Mouse (Mus musculus) liver, embryonic 13.5 days (tissue): Measurements from ENCODE around the gene Anln. TPM values are rescaled to one million over a fixed set of nuclear protein-coding genes. Genes with fewer than 3 reads are reported as not detected.
"Not testable (repeated sequence)": the region's sequence is repeated elsewhere in the genome, so short reads cannot be mapped to it uniquely, and the experiment has no call there.

ENCODE experiments used
- ATAC-seq: fragments of 200-750 bp; cut with Nextera tagmentation; 2 replicates; pipeline ENCODE4 v1.8.0; 2017; ENCODE audit warnings: low read depth, mild to moderate bottlenecking, moderate number of reproducible peaks, moderate library complexity
- DNase-seq: peaks from one replicate; pipeline ENCODE4 v3.0.0; 2022
- H3K27ac ChIP-seq: fragments of 300-500 bp; sonication (generic); 2 replicates; pipeline ENCODE4 v1.5.1; 2015; ENCODE audit warnings: moderate library complexity, mild to moderate bottlenecking, inconsistent platforms
- H3K27me3 ChIP-seq: fragments of 300-500 bp; sonication (generic); 2 replicates; pipeline ENCODE4 v1.6.1; 2015; ENCODE audit warnings: mild to moderate bottlenecking, inconsistent platforms
- H3K36me3 ChIP-seq: fragments of 300-500 bp; sonication (generic); 2 replicates; pipeline ENCODE4 v1.6.1; 2015; ENCODE audit warnings: mild to moderate bottlenecking, inconsistent platforms
- H3K4me1 ChIP-seq: fragments of 300-500 bp; sonication (generic); replicated peaks from 2 replicates; pipeline ENCODE4 v1.6.1; 2015; ENCODE audit warnings: inconsistent platforms
- H3K4me2 ChIP-seq: fragments of 300-500 bp; sonication (generic); 2 replicates; pipeline ENCODE4 v1.6.1; 2015; ENCODE audit warnings: inconsistent platforms, mild to moderate bottlenecking, moderate library complexity
- H3K4me3 ChIP-seq: fragments of 300-500 bp; sonication (generic); replicated peaks from 2 replicates; pipeline ENCODE4 v1.5.1; 2015; ENCODE audit warnings: mild to moderate bottlenecking, inconsistent platforms
- H3K9ac ChIP-seq: fragments of 300-500 bp; sonication (generic); 2 replicates; pipeline ENCODE4 v1.6.1; 2015; ENCODE audit warnings: mild to moderate bottlenecking, inconsistent platforms
- H3K9me3 ChIP-seq: fragments of 300-500 bp; sonication (generic); replicated peaks from 2 replicates; pipeline ENCODE4 v1.6.1; 2016; ENCODE audit warnings: inconsistent platforms
- WGBS: fragments of 180-500 bp; shearing (Covaris S2); methylation state at CpG from one replicate; pipeline ENCODE4 v1.1.7; 2015; ENCODE audit not compliant: insufficient replicate concordance; 5-methylcytosine and 5-hydroxymethylcytosine counted together
- polyA plus RNA-seq: library from polyadenylated mRNA; unstranded; fragments of >200 nt; fragmentation: Nextera tagmentation; extraction: Ambion mirVana; gene quantifications from 2 replicates; pipeline ENCODE4 v1.2.1, GENCODE M21; 2015

The Anln gene
- polyA plus RNA-seq, 1 experiment from 2014 or later, result 23.1 TPM

DNA sequence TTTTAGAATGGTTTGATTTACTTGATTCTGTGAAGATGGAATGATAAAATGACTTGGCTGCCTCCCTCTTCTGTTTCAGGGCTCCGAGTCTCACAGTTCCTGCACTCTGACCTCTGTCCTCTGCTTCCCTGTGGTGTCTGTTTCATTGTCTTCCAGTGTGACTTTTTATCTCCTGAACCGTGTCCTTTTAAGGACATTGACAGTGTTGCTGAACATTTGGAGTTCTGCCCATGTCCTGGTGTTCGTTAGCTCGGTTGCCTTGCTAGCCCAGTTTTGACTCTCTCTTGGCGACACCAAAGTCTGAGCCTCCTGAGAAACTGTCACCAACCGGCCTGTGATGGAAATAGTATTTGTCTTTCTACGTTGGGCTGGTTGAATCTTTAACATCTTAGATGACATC lies 31.5 kb upstream of the Anln start:
- ATAC-seq, result no peak
- Histone ChIP-seq H3K4me2 (no peak overlapping the region), H3K4me3 (no peak overlapping the region), H3K36me3 (no peaks in the 10 kb centered on the region), H3K9me3 (no peaks in the 10 kb centered on the region), H3K9ac (no peak overlapping the region), H3K4me1 (peaks cover 28% of the 10 kb centered on the region), H3K27ac (no peak overlapping the region), H3K27me3 (no peaks in the 10 kb centered on the region)
- 62% methylated on average over 7 of the region's 7 CpGs for WGBS
- DNase-seq, result no peak

DNA sequence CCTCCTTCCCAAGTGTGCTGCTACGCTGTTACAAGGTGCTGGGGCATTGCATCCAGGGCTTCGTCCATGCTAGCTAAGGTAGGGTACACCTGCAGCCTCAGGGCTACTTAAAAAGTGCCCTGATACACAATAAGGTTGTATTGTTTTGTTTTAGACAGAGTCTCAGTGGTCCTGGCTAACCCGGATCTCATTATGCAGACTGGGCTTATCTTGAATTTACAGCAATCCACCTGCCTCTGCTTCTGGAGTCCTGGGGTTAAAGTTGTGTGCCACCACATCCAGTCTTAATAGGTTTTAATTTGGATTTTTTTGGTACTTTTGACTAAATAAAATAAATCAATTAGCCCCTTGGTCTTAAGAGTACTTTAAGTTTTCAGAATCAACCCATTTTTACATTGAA lies 30.9 kb upstream of the Anln start:
- Histone ChIP-seq H3K4me2 (no peak overlapping the region), H3K27me3 (no peaks in the 10 kb centered on the region), H3K27ac (no peak overlapping the region), H3K9ac (no peak overlapping the region), H3K4me3 (no peak overlapping the region), H3K9me3 (no peaks in the 10 kb centered on the region), H3K4me1 (peaks cover 26% of the 10 kb centered on the region), H3K36me3 (no peaks in the 10 kb centered on the region)
- no peak for DNase-seq
- WGBS, result 58% methylated on average over 3 of the region's 3 CpGs
- ATAC-seq, result no peak

DNA sequence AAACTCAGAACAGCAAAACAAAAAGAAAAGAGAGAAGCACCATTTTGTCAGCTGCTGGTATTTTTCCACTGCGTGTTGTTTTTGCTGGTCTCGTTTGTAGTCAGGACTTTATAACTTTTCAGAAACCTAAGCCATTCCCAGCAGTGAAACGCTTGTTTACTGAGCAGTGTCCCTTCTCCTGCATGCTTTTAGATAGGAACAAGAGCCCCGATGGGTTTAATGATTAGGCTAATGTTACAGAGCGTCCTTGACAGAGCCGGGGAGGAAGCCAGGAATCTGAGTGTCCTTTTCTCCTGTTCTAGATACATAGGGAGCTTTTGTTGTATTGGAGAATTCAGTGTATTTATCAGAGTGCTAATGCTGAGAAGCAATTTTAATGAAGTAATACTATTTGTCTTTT lies 28.6 kb upstream of the Anln start:
- no peak for ATAC-seq
- H3K4me2 ChIP-seq, result no peak overlapping the region
- no peak for DNase-seq

GRCm38 (mm10) chr9:22416187-22416586 lies 27.2 kb upstream of the Anln start:
- H3K36me3 ChIP-seq, result no peaks in the 10 kb centered on the region
- WGBS, result 49% methylated on average over 3 of the region's 3 CpGs
- no peak for ATAC-seq
- no peaks in the 10 kb centered on the region for H3K9me3 ChIP-seq
- no peak overlapping the region for H3K4me3 ChIP-seq
- no peak overlapping the region for H3K27ac ChIP-seq
- H3K4me2 ChIP-seq, result no peak overlapping the region
- H3K27me3 ChIP-seq, result 0 out of 2 replicates have a peak, but pooled peaks cover 4% of the 10 kb centered on the region
- H3K9ac ChIP-seq, result no peak overlapping the region
- peaks cover 21% of the 10 kb centered on the region for H3K4me1 ChIP-seq
- DNase-seq, result no peak

More for the DNA sequence above, 28.6 kb upstream of the Anln start:
- Histone ChIP-seq H3K9ac (no peak overlapping the region), H3K9me3 (no peaks in the 10 kb centered on the region), H3K27ac (no peak overlapping the region), H3K4me3 (no peak overlapping the region), H3K36me3 (no peaks in the 10 kb centered on the region), H3K27me3 (0 out of 2 replicates have a peak, but pooled peaks cover 4% of the 10 kb centered on the region), H3K4me1 (peaks cover 18% of the 10 kb centered on the region)
- WGBS, result 56% methylated on average over 6 of the region's 6 CpGs

DNA sequence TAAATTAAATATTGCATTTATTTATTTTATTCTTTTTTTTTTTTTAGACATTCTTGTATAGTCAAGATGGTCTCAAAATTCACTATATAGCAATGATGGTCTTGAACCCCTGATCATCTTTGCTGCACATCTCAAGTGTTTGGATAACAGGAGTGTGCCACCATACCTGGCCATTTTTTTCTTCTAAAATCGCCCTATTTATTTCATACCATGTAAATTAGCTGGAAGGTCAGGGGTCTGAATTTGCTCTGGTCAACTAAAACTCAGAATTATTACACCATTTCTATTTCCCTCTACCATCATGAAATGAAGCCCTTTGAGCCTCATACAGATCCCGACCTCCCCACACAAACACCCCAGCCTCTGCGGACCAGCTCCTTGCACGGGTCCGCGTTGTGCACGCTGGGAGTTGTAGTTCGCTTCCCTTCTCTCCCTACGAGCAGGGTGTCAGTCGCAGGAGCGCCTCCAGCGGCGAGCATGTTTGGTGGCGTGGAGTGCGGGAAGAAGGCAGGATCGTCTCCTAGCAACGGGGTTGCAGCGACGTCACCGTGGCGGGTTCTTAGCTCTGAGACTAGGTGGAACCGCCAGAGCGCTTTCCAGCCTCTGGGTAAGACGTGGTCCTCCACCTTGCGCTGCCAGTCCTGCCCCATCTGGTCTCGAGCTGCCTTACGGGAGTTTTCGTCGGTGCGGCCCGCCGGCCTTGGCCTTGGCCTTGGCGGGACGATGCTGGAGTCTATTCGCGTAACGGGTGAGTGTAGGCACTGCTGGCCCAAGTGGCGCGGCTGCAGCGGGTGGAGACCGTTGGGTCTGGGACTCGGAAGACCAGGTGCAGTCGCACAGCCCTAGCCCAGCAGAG lies 22.2 kb upstream of the Anln start, which contains the start of gene 9530077C05Rik:
Gene 9530077C05Rik, plus strand, starts transcription at position 512 of the 856 bp plus-strand sequence.
- WGBS, result 2% methylated on average over 43 of the region's 43 CpGs
- Histone ChIP-seq H3K4me3 (peak within 1 kb of the TSS; percentile 67), H3K4me1 (peaks cover 3% of the 10 kb centered on the region)

DNA sequence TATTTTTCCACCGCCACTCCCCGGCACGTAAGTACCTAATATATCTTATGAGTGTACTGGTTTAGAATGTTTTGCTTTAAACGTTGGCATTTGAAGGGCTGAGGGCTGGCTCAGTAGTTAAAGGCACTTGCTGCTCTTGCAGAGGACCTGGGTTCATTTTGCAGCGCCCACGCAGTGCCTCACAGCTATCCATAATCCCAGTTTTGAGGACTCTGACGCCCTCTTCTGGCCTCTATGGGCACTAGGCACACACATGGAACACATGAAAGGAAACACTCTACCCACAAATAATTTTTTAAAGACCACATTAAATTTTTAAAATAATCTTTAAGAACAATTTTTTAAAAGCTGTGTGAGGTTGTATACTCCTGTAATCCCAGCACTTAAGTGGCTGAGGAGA lies 20.5 kb upstream of the Anln start:
- no peaks in the 10 kb centered on the region for H3K9me3 ChIP-seq
- DNase-seq (no peak), ATAC-seq (no peak)
- H3K4me1 ChIP-seq, result peaks cover 3% of the 10 kb centered on the region
- 0 out of 2 replicates have a peak, but pooled peaks cover 4% of the 10 kb centered on the region for H3K27me3 ChIP-seq
- H3K4me3 ChIP-seq, result no peak overlapping the region
- H3K4me2 ChIP-seq, result no peak overlapping the region
- no peaks in the 10 kb centered on the region for H3K36me3 ChIP-seq
- no peak overlapping the region for H3K9ac ChIP-seq
- H3K27ac ChIP-seq, result no peak overlapping the region
- 73% methylated on average over 7 of the region's 7 CpGs for WGBS

More for the DNA sequence above, 22.2 kb upstream of the Anln start, which contains the start of gene 9530077C05Rik:
- Histone ChIP-seq H3K4me2 (peak within 1 kb of the TSS; percentile 85), H3K9me3 (no peaks in the 10 kb centered on the region), H3K27ac (0 out of 2 replicates have a peak within 1 kb of the TSS, but pooled peaks have one; percentile 54), H3K36me3 (no peaks in the 10 kb centered on the region), H3K9ac (peak within 1 kb of the TSS; percentile 74), H3K27me3 (0 out of 2 replicates have a peak, but pooled peaks cover 4% of the 10 kb centered on the region)
- peak; percentile 94 for DNase-seq
- peak; percentile 99 for ATAC-seq

DNA sequence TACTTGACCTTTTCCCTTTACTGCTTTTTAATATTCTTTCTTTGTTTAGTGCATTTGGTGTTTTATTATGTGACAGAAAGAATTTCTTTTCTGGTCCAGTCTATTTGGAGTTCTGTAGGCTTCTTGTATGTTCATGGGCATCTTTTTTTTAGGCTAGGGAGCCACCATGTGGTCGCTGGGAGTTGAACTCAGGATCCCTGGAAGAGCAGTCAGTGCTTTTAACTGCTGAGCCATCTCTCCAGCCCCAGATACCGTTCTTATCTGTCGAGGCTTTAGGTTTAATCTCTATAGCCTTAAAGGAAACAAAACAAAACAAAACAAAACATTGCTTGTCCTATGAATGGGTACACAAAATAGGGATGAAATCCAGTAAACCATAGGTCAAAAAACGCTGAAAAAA lies 19.4 kb upstream of the Anln start:
- not testable (repeated sequence) for H3K27ac ChIP-seq, H3K9ac ChIP-seq, H3K27me3 ChIP-seq, DNase-seq, H3K4me3 ChIP-seq, ATAC-seq, H3K4me1 ChIP-seq, H3K4me2 ChIP-seq, H3K36me3 ChIP-seq, H3K9me3 ChIP-seq
- WGBS, result 14% methylated on average over 4 of the region's 4 CpGs

GRCm38 (mm10) chr9:22407633-22408032 lies 18.6 kb upstream of the Anln start:
- H3K9ac ChIP-seq, ATAC-seq, H3K9me3 ChIP-seq, H3K36me3 ChIP-seq, DNase-seq, H3K4me2 ChIP-seq, H3K27me3 ChIP-seq, H3K4me3 ChIP-seq, H3K27ac ChIP-seq, H3K4me1 ChIP-seq: not testable (repeated sequence)
- WGBS, result 68% methylated on average over 4 of the region's 4 CpGs

DNA sequence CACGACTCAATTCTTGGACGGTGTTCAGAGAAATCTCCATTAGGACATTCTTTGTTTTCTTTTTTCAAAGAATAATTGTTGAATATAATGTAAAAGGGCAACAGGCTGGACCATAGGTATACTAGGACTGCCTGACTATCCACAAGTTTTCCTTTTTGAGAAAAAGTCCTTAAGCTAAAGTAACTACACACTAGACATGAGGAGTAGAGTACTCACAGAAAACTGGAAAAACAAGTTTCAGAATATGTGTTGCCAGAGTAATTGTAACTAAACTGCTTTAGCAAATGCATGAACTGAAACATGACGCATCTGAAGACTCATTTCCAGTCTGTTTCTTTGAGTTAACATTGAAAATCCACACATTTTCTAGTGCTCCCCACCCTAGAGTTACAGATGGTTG lies 16.4 kb upstream of the Anln start:
- H3K27ac ChIP-seq, result no peak overlapping the region
- no peak for DNase-seq

DNA sequence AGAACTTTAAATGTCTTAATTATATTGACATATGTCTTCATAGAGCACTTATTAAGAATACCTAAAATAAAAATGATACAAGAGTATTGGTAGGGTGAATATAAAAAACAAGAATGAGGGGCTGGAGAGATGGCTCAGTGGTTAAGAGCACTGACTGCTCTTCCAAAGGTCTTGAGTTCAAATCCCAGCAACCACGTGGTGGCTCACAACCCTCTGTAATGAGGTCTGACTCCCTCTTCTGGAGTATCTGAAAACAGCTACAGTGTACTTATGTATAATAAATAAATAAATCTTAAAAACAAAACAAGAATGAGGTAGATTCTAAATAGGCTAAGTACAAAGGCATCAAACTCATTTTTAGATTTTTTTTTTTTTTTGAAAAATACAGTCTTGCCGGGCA lies 14.5 kb upstream of the Anln start:
- 54% methylated on average over 2 of the region's 2 CpGs for WGBS
- DNase-seq, H3K9me3 ChIP-seq, H3K27me3 ChIP-seq, ATAC-seq, H3K4me2 ChIP-seq, H3K27ac ChIP-seq, H3K36me3 ChIP-seq, H3K9ac ChIP-seq, H3K4me1 ChIP-seq, H3K4me3 ChIP-seq: not testable (repeated sequence)

More for the DNA sequence above, 16.4 kb upstream of the Anln start:
- Histone ChIP-seq H3K4me1 (no peaks in the 10 kb centered on the region), H3K9me3 (no peaks in the 10 kb centered on the region), H3K9ac (no peak overlapping the region), H3K4me2 (no peak overlapping the region), H3K4me3 (no peak overlapping the region), H3K27me3 (no peaks in the 10 kb centered on the region), H3K36me3 (no peaks in the 10 kb centered on the region)
- no peak for ATAC-seq
- WGBS, result 74% methylated on average over 3 of the region's 3 CpGs

DNA sequence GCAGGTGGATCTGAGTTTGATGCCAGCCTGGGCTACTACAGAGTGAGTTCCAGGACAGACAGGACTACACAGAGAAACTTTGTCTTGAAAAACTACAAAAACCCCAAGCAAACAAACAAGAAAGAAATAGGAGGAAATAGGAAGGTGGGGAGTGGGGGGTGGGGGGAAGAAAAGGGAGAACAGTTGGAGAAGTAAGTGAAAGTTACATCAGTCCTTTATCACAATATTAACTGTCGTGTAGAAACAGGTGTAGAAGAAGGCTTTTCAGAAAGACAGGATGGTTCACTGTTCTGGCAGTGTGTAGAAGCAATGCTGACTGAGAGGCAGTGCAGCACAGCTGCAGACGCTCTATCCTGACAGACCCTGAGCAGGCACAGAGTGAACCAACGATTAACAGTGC lies 14.0 kb upstream of the Anln start:
- H3K27ac ChIP-seq, result no peak overlapping the region
- DNase-seq (no peak), ATAC-seq (no peak)
- H3K27me3 ChIP-seq, result no peaks in the 10 kb centered on the region
- H3K9me3 ChIP-seq, result no peaks in the 10 kb centered on the region
- no peak overlapping the region for H3K9ac ChIP-seq
- no peaks in the 10 kb centered on the region for H3K4me1 ChIP-seq
- H3K4me3 ChIP-seq, result no peak overlapping the region
- H3K36me3 ChIP-seq, result no peaks in the 10 kb centered on the region
- 63% methylated on average over 3 of the region's 3 CpGs for WGBS
- H3K4me2 ChIP-seq, result no peak overlapping the region

DNA sequence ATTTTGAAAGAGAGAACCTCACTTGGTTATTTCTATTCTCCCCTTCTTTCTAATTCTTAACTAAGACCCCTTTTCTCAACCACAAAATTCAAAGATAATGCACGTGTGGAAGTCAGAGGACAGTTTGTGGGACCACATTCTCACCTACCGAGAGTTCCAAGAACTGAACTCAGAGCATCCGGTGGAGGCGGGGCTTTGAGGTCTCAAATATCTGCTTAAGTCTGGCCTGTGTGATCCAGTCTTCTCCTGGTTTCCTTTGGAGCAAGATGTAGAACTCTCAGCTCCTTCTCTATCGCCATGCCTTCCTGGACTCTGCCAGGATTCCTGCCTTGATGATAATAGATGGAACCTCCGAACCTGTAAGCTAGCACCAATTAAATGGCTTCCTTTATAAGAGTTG lies 13.0 kb upstream of the Anln start:
- ATAC-seq, result no peak
- Histone ChIP-seq H3K36me3 (no peaks in the 10 kb centered on the region), H3K4me2 (no peak overlapping the region), H3K9ac (no peak overlapping the region), H3K4me1 (no peaks in the 10 kb centered on the region), H3K27me3 (no peaks in the 10 kb centered on the region), H3K4me3 (no peak overlapping the region), H3K27ac (no peak overlapping the region), H3K9me3 (no peaks in the 10 kb centered on the region)
- 66% methylated on average over 6 of the region's 6 CpGs for WGBS
- DNase-seq, result no peak
